Mouse (Mus musculus): ENCODE measurements at regions not wholly inside any gene's neighbourhood (a gene's known extent, or its start where the extent isn't known, plus 50 kb on each side); places are given as distances from the start of the nearest gene placed in this dataset.

DNA sequence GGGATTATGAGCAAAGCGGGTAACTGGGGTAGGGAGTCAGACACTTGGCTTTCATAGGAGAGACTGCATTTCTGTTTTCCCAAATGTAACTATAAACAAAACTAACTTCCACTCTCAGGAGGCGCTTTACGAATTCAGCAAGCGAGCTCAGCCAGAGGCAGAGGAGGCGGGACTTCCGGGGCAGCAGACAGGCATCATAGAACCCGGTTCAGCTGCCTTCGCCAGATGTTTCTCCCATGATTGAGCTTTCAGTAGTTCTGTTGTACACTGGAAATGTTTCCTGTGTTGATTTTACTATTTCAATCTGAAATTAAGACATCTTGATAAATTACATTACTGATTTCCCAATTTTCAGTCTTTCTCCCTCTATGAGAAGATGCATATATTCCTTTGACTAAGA is 92.9 kb downstream of the Zfp365 start:
- no peak for DNase-seq (ENCODE audit: low spot score in 2 of 2)

GRCm38 (mm10) chr10:67813901-67814300 is 98.6 kb downstream of the Zfp365 start:
- no peak for DNase-seq (ENCODE audit: low spot score in 2 of 2)

DNA sequence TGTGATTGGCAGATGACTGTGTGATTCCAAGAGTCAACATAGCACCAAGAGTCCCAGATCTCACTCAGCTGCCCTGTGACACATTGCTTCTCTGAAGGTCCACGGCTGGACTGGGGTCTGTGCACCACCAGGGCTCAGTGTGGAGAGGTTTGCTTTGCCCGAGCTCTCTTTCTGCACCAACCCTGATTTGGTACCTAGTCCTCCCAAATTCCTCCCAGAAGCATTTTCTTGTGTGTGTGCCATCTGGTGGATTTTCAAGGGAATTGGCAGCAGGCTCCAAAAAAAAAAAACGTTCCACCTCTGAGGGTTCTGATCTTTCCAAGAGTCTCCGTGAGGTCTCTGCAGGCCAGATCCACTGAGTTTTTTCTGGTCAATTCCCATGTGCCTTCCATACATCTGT is 107.3 kb downstream of the Zfp365 start:
- no peak for DNase-seq (ENCODE audit: low spot score in 2 of 2)

GRCm38 (mm10) chr10:67804637-67805036 is 107.8 kb downstream of the Zfp365 start:
- DNase-seq (ENCODE audit: low spot score in 2 of 2): peak in 1 of 2 experiments; percentile 20

- no peak for DNase-seq (ENCODE audit: low spot score in 2 of 2)
Measured at GRCm38 (mm10) chr10:67802156-67802555, 110.3 kb downstream of the Zfp365 start.

DNA sequence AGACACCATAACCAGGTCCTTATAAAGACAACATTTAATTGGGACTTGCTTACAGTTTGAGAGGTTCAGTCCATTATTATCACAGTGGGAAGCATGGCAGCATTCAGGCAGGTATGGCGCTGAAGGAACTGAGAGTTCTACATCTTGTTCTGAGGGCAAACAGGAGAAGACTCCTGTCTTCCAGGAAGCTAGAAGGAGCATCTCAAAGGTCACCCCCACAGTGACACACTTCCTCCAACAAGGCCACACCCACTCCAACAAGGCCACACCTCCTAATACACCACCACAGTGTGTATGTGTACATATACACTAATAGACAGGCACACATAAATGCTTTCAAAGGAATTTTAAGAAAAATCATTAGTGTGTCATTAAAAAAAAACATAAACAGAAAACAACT is 110.8 kb downstream of the Zfp365 start:
- no peak for DNase-seq (ENCODE audit: low spot score in 2 of 2)

GRCm38 (mm10) chr10:67798991-67799390 is 113.5 kb downstream of the Zfp365 start:
- no peak for DNase-seq (ENCODE audit: low spot score in 2 of 2)

DNA sequence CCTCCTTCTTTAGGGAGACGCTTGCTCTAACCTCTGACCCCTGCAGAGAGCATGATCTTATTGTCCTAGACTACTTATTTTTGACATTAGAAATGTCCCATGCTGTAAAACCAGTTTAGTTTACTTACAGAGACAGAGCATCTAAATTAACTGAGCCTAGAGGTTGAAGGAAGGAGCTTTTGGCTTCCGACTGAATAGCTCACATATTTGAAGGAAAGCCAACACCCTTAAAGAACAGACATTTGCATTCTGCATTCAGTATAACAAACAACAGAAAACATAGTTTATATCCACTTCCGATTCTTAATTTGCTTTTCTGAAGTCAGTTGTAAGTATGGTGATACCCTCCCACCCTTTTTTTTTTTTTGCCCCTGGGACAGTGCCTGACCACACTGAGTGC is 119.3 kb downstream of the Zfp365 start:
- DNase-seq (ENCODE audit: low spot score in 2 of 2): no peak

GRCm38 (mm10) chr10:67789651-67790050 is 122.8 kb downstream of the Zfp365 start:
- no peak for DNase-seq (ENCODE audit: low spot score in 2 of 2)

GRCm38 (mm10) chr10:67788116-67788515 is 124.3 kb downstream of the Zfp365 start:
- DNase-seq (ENCODE audit: low spot score in 2 of 2): no peak

- DNase-seq (ENCODE audit: low spot score in 2 of 2): no peak
Measured at GRCm38 (mm10) chr10:67785563-67785962, 126.9 kb downstream of the Zfp365 start.

DNA sequence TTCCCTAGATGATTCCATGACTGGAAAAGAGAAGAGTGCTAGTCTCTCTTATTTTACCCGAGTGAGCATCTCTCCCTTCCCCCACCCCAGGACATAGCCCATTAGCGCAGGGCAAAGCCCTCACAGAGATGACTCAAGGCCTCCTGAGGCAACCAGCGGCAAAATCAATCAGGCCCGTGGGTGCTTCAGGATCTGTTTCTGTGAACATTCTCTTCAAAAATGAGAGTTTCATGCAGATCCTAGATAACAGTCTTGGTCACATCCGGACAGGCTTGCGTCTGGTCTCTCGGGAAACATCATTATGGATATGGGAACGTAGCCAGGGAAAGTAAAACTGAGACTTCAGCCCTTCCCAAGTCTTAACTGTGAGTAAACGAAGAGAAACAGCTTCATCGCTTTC is 134.1 kb downstream of the Zfp365 start:
- DNase-seq (ENCODE audit: low spot score in 2 of 2): no peak

DNA sequence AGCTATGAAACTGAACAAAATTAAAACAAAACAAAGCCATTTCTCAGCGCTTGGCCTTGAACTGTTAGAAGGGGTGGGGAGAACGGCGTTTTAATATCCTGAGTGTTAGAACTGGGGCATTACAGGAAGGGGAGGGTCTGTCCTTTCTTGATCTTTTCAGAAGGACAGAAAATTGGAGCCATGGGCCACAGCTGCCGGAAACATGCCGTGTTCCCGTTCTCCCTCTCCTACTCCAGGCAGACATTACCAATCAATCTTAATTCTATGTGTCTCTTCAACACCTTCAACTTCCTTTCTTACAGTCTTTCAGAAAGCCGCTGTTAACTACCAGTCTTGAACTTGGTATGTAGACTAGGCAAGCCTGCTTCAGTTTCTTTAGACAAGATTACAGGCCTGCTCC is 134.7 kb downstream of the Zfp365 start:
- no peak for DNase-seq (ENCODE audit: low spot score in 2 of 2)

- DNase-seq (ENCODE audit: low spot score in 2 of 2): no peak
Measured at GRCm38 (mm10) chr10:67776851-67777250, 135.6 kb downstream of the Zfp365 start.

- no peak for DNase-seq (ENCODE audit: low spot score in 2 of 2)
Measured at GRCm38 (mm10) chr10:67771796-67772195, 140.7 kb downstream of the Zfp365 start.

DNA sequence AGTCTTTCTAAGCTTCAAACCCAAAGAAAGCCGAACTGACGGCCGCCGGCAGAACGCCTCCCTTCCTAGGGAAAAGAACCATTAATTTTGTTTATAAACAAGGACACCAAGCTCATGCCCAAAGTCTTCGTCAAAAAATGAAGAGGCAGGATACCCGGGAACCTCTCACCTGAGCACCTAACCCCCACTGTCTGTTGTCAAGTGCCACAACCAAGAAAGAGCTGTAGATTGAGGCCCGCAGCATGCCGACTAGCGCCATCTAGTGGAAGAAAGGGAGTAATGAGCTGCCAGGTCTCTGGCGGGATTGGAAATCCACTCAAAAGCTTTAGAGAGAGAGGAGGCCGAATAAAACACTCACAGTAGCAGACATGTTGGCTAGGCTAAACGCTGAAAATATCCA is 146.4 kb downstream of the Zfp365 start:
- peak; percentile 11 to 46 for DNase-seq (ENCODE audit: low spot score in 2 of 2)

DNA sequence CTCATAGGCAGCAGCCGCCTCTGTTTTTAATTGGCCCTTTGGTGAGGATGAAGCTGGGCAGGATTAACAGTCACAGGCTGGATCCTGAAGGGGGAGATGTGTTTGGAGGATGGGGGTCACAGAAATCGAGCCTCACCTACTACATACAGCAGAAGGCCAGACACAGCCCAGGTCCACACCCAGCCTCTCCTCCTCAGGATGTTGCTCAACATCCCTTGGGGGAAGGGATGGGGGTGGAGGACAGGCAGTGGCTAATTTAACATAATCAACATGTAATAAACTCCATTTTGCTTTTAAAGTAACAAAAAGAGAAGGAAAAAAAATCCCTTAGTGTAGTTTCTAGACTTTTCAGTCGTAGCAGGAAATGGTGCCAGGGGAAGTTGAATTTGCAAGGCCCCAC is 152.0 kb downstream of the Zfp365 start:
- peak in 1 of 2 experiments; percentile 31 for DNase-seq (ENCODE audit: low spot score in 2 of 2)

DNA sequence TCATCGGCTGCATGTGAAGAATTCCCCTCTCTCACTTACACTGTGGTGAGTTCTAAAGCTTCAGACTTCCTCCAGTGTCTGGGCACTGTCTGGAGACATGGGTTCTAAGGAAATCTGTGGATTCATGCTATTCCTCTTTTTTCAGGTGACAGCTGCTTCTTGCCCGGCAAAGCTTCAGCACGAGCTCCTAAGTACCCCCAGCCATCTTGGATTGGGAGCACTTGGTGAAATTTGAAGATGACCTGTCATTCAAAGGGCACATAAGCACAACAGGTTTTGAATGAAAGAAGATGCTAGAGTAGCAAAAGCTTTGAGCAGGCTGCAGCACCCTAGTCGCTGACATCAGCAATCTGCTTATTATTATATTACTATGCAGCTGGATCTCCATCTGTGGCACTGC is 164.3 kb downstream of the Zfp365 start:
- DNase-seq (ENCODE audit: low spot score in 2 of 2): no peak

- no peak for DNase-seq (ENCODE audit: low spot score in 2 of 2)
Measured at GRCm38 (mm10) chr10:67747461-67747860, 165.0 kb downstream of the Zfp365 start.

DNA sequence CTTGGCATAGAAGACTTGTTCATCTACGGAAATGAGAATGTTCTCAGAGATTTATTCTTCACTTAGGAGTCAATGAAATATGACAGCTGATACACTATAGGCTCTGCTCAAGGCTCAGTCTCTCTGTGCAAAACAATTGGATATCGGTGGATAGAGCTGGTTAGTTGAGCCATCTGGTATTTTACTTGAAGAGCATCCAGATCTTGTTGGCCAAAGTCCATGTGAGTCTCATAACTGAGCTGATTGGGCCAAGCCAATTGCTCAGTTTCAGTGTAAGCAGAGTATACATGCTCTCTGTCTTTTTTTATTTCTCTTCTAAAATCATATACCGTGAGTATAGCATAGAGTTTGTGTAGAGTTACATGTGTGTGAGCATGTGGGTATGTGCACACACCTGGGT is 166.3 kb downstream of the Zfp365 start:
- DNase-seq (ENCODE audit: low spot score in 2 of 2): no peak

DNA sequence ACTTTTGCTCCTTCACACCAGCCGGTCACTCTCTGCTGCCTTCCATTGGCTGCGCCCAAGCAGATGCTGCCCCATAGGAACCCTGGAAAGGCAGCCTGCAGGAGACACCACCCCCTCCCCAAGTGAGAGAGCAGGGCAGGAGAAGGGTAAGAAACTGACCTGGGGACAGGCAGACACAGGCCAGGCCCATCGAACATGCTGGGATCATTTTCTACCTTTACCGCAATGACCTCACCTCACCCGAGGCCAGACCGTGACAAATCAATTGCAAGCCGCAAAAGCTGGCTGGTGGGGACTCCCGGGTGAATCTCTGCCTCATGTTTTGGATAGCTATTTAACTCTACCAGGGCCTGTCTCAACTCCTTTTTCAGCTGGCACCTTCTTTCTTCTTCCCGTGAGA is 168.9 kb downstream of the Zfp365 start:
- DNase-seq (ENCODE audit: low spot score in 2 of 2): no peak

- DNase-seq (ENCODE audit: low spot score in 2 of 2): no peak
Measured at GRCm38 (mm10) chr10:67742824-67743223, 169.6 kb downstream of the Zfp365 start.

GRCm38 (mm10) chr10:67742305-67742704 is 170.2 kb downstream of the Zfp365 start:
- no peak for DNase-seq (ENCODE audit: low spot score in 2 of 2)

DNA sequence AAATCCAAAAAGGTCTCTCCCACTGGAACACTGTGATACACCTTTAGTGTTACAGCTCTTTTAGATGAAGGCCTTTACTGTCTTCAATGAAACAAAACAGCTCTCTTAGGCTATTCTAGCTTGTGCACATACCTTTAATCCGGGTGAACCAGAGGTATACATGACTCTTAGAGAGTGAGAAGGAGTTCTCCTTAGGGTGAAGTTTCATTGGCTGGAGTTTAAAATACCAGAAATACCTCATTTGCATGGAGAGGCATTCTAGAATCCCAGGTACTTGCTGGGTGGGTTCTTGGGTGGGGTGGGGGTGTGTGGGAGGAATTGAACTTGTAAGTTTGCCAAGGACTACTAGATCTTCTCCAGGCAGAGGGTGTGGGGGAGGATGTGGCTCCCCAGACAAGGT is 173.3 kb downstream of the Zfp365 start:
- DNase-seq (ENCODE audit: low spot score in 2 of 2): no peak

- DNase-seq (ENCODE audit: low spot score in 2 of 2): no peak
Measured at GRCm38 (mm10) chr10:67736636-67737035, 175.8 kb downstream of the Zfp365 start.
